Mouse (Mus musculus) right cerebral cortex, adult 18-20 months (tissue): ENCODE results near the gene Selp.

Experiments used
- DNase-seq: peaks from one replicate; pipeline ENCODE4 v3.0.0; 2022; ENCODE audit warnings: mixed read lengths

Gene Selp

GRCm38 (mm10) chr1:164184142-164184870, 69.2 kb downstream of the Selp start:
- peak; percentile 51 for DNase-seq

GRCm38 (mm10) chr1:164184871-164185223, 69.8 kb downstream of the Selp start:
- no peak for DNase-seq

- no peak for DNase-seq
Measured at GRCm38 (mm10) chr1:164185316-164185715, 70.3 kb downstream of the Selp start.

GRCm38 (mm10) chr1:164187002-164187560, 72.0 kb downstream of the Selp start:
- no peak for DNase-seq

GRCm38 (mm10) chr1:164199551-164199950, 84.5 kb downstream of the Selp start:
- no peak for DNase-seq
